Mouse (Mus musculus) heart, postnatal 25 days (tissue): ENCODE measurements around the gene Erh. TPM values are rescaled to one million over a fixed set of nuclear protein-coding genes. Genes with fewer than 3 reads are reported as not detected.

ENCODE experiments used
- total RNA-seq, 2 experiments: library from RNA; stranded (reverse); gene quantifications; 2 replicates each; pipeline ENCODE4 v1.2.3; 2021

Gene Erh
- total RNA-seq, 2 experiments from 2014 or later, result 25.0 to 26.1 TPM

Other genes starting within 250 kb of the Erh start
- gene Dcaf5, start 207.7 kb downstream of the Erh start, total RNA-seq, result 10 to 100 TPM; 33.0 to 35.4 TPM
- gene Exd2, start 181.2 kb downstream of the Erh start, total RNA-seq, result 10 to 100 TPM; 14.3 to 14.4 TPM
- gene Galnt16, start 126.1 kb downstream of the Erh start, total RNA-seq, result 1 to 10 TPM; 3.9 to 4.3 TPM
- 10 to 100 TPM; 17.2 to 18.2 TPM for gene Slc39a9, start 458 bp downstream of the Erh start, total RNA-seq
- not detected for gene Plekhd1, start 48.2 kb upstream of the Erh start, total RNA-seq
- under 1 TPM; 0.06 to 0.08 TPM for gene Ccdc177, start 116.3 kb upstream of the Erh start, total RNA-seq
- gene Susd6, start 146.2 kb upstream of the Erh start, total RNA-seq, result 10 to 100 TPM; 62.5 to 69.1 TPM